Mouse (Mus musculus) frontal cortex, postnatal 10 days (tissue): ENCODE data around the gene Reps1.
A peak's percentile ranks its signal among the peaks of the same experiment; 100 is the strongest.

Source experiments
- DNase-seq, 2 experiments: peaks; one replicate each; pipeline ENCODE4 v3.0.0; 2022; ENCODE audit warnings: low spot score in 2 of 2, mixed read lengths in 1 of 2

The Reps1 gene

GRCm38 (mm10) chr10:18055696-18056390 is at the start of gene Reps1:
Gene Reps1, plus strand, starts transcription at chr10:18055861.
- DNase-seq, result peak in 1 of 2 experiments; percentile 42

- DNase-seq, result no peak
Observed at GRCm38 (mm10) chr10:18006756-18007155, 48.9 kb upstream of the Reps1 start.

- no peak for DNase-seq
Observed at GRCm38 (mm10) chr10:18007243-18007642, 48.4 kb upstream of the Reps1 start.

- DNase-seq, result no peak
Observed at GRCm38 (mm10) chr10:18008118-18008517, 47.5 kb upstream of the Reps1 start.

GRCm38 (mm10) chr10:18009744-18010143 is 45.9 kb upstream of the Reps1 start:
- DNase-seq, result no peak

GRCm38 (mm10) chr10:18011761-18012160 is 43.9 kb upstream of the Reps1 start:
- DNase-seq, result no peak

GRCm38 (mm10) chr10:18020443-18020842 is 35.2 kb upstream of the Reps1 start:
- DNase-seq, result no peak

- no peak for DNase-seq
Observed at GRCm38 (mm10) chr10:18020846-18021245, 34.8 kb upstream of the Reps1 start.

- DNase-seq, result no peak
Observed at GRCm38 (mm10) chr10:18021576-18022311, 33.9 kb upstream of the Reps1 start.

- DNase-seq, result peak; percentile 36 to 44
Observed at GRCm38 (mm10) chr10:18022312-18022711, 33.3 kb upstream of the Reps1 start.

- peak; percentile 55 to 60 for DNase-seq
Observed at GRCm38 (mm10) chr10:18022741-18023347, 32.8 kb upstream of the Reps1 start, which contains the start of gene Abracl. Gene Abracl, minus strand, starts transcription at chr10:18023288.

- DNase-seq, result no peak
Observed at GRCm38 (mm10) chr10:18034408-18034807, 21.3 kb upstream of the Reps1 start.

GRCm38 (mm10) chr10:18036849-18037248 is 18.8 kb upstream of the Reps1 start:
- DNase-seq, result no peak

GRCm38 (mm10) chr10:18046380-18046779 is 9.3 kb upstream of the Reps1 start:
- no peak for DNase-seq

GRCm38 (mm10) chr10:18047380-18048146 is 8.1 kb upstream of the Reps1 start:
- no peak for DNase-seq

- peak; percentile 78 to 84 for DNase-seq
Observed at GRCm38 (mm10) chr10:18055009-18055695, 509 bp upstream of the Reps1 start.

- no peak for DNase-seq
Observed at GRCm38 (mm10) chr10:18056391-18056745, 707 bp downstream of the Reps1 start.

- DNase-seq, result no peak
Observed at GRCm38 (mm10) chr10:18058681-18059338, 3.1 kb downstream of the Reps1 start.

GRCm38 (mm10) chr10:18059807-18060206 is 4.1 kb downstream of the Reps1 start:
- no peak for DNase-seq

- no peak for DNase-seq
Observed at GRCm38 (mm10) chr10:18060778-18061177, 5.1 kb downstream of the Reps1 start.

- no peak for DNase-seq
Observed at GRCm38 (mm10) chr10:18061533-18061932, 5.9 kb downstream of the Reps1 start.
